Mouse (Mus musculus): ENCODE results near the gene Spty2d1.
A peak's percentile ranks its signal among the peaks of the same experiment; 100 is the strongest.
"Not testable (repeated sequence)": the region's sequence is repeated elsewhere in the genome, so short reads cannot be mapped to it uniquely, and the experiment has no call there.

Gene Spty2d1

DNA sequence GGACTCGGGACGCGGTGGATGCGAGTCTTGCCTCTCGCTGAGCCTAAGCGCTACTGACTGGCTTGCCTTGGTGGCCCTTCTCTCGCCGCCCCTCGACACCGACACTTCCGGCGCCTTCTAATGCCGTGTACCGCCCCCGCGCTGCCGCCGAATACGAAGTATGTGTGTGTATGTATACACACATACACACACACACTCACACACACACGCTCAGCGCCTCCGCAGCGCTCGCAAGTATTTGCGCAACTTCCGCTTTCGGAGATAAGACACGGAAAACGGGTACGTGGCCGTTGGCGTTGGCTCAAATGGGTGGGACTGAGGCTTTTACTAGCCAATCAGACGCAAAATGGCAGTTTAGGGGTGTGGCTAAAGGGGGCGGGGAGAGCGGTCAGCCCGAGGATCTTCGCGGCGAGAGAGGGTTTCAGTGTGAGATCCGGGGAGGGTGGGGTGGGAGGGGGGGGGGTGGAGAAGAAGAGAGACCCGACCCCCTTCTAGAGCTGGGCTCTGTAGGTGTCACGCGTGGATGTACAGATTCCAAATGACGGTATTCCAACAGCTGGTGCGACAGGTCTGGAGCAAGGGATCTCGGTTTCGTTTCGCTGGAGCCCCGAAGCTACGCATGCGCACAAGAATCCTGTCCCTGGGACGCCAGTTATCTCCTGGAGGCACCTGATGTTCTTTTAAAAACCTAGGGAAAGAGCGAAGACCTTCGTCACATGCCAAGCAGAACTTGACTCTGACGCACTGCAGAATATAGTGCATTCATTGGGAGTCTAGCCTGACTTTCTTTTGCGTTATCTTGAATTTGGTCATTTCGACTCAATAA is at the start of gene Spty2d1:
Gene Spty2d1 (minus strand): TSS at position 244 of the 826 bp plus-strand sequence.
- DNase-seq (ENCODE audit: low spot score): peak; percentile 98

DNA sequence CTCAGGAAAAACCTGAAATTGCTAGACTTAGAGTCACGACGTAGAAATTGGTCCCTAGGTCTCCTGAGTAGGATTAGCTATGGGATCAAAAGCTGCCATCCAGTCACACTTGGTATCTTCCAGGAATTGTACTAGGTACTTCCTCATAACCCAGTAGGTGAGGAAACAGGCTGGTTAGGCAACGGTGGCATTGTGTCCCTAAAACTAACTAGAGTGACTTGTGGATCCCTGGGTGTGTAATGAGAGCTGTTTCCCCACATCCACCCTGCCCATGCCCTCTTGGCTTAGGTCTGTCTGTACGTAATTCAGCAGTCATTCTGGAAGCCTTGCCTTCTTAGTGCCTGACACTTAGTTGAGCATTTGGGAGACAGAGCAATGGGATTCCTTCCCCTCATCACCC is 48.1 kb upstream of the Spty2d1 start:
- DNase-seq (ENCODE audit: low spot score): no peak

- no peak for DNase-seq (ENCODE audit: low spot score)
Observed at GRCm38 (mm10) chr7:47055744-47056143, 47.5 kb upstream of the Spty2d1 start.

DNA sequence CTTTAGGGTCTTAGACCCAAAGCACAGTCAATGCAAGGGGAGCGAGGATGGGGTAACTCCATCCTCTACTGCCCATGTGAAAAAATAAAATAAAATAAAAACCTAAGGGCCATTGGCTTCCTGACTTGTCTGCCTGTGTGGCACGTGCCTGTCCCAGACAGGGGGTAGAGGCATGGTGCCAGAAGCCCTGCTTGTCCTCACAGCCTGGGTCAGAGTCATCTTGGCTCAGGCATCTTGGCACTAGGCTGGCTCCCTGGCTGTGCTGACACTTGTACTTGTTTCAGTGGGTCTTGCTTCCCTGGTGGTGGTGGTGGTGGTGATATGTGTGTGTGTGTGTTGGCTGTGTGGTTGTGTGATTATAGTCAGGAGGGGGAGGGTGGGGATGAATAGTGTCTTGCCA is 46.5 kb upstream of the Spty2d1 start:
- no peak for DNase-seq (ENCODE audit: low spot score)

DNA sequence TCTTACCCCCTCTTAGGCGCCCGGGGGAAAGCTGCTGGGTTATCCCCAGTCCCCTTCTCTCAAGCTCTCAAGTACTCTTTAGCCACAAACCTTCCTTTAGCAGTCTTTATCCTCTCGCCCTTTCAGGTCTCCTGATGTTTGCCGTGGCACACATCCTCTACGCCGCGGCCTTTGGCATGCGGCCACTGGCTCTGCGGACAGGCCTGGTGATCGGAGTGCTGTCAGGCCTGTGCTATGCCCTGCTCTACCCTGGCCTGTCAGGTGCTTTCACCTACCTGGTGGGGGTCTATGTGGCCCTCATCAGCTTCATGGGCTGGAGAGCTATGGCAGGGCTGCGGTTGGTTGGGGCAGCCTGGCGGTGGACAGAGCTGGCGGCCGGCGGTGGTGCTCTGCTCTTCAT is 45.1 kb upstream of the Spty2d1 start:
- DNase-seq (ENCODE audit: low spot score): no peak

DNA sequence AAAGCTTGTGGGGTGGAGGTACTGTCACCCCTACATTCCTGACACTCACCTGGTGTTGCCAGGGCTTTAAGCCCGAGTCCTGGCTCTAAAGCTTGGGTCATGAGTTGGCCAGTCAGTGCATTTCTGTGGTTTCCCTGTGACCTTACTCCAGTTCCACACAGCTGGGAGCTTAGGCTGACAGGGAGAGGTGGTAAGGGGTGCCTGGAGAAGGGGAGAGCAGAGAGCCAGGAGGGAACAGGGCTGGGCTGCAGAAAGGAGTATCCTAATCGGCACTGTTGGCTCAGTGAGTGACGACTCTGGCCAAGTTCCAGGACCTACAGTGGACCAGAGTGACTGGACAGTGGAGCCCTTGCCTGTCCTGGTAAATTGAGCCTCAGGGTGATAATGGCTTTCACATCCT is 44.1 kb upstream of the Spty2d1 start:
- no peak for DNase-seq (ENCODE audit: low spot score)

DNA sequence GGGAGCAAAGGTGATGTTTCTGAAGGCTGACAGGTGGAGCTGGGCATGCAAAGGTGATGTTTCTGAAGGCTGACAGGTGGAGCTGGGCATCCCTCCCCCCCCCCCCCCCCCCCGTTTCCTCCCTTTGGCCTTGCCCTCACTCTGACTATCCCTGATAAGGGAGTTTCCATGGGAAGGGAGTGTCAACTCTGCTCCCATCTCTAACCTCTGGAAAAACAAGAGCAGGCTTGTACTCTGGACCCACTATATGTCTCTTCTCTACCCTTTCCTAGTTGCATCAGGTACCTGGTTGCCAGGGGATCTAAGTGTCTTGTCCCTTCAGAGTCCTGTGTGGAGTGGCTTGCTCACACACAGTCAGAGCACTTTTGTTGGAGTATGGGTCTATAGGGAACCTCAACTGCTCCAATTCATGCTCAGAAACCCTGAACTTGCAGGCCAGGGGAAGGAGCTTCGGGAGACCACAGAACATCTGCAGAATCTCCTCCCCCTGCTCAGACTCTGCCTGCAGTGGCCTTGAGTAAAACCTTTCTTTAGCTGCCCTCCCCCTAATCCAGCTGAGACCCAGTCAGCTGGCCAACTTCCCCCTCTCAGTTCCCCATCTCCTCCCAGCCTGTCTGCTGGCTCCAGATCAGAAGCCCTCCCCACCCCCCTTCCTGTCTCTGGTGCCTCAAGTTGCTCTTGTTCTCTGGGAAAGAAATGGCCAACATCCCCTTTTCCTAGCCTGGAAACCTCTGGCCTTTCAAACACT is 43.4 kb upstream of the Spty2d1 start:
- no peak for DNase-seq (ENCODE audit: low spot score)

GRCm38 (mm10) chr7:47050766-47051165 is 42.6 kb upstream of the Spty2d1 start:
- DNase-seq (ENCODE audit: low spot score): peak; percentile 70

GRCm38 (mm10) chr7:47050366-47050765 is 42.2 kb upstream of the Spty2d1 start, which contains the start of gene Tmem86a:
TSS of gene Tmem86a (plus strand) at chr7:47050601.
- peak; percentile 93 for DNase-seq (ENCODE audit: low spot score)

- DNase-seq (ENCODE audit: low spot score): no peak
Observed at GRCm38 (mm10) chr7:47042823-47043490, 34.7 kb upstream of the Spty2d1 start.

DNA sequence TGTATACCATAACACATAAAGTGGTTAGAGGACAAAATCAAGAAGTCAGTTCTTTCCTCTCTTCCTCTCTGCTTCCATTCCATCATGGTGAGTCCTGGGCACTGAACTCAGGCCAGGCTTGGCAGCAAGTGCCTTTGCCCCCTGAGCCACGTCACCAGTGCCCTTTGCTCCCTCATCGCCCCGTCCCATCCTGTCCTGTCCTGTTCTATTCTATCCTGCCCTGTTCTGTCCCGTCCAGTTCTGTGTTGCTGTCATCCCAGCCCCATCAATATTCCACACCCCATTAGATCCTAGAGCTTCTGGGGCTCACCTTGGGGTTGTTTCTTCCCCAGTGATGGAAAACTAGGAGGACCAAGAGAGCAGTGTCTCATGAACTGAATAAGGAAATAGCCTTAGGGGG is 33.9 kb upstream of the Spty2d1 start:
- DNase-seq (ENCODE audit: low spot score): no peak

GRCm38 (mm10) chr7:47041706-47042105 is 33.5 kb upstream of the Spty2d1 start:
- DNase-seq (ENCODE audit: low spot score): no peak

DNA sequence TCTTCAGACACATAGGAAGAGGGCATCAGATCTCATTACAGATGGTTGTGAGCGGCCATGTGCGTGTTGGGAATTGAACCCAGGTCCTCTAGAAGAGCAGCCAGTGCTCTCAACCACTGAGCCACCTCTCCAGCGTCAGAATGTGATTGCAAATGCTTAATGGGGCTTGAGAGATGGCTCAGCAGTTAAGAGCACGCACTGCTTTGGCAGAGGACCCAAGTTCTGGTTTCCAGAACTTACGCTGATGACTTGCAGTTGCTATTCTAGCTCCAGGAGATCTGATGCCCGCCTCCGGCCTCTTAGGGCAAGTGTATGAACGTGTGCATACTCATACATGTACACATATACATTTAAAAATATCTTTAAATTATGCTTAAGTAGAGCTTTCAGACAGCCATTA is 27.2 kb upstream of the Spty2d1 start:
- DNase-seq (ENCODE audit: low spot score): no peak

- no peak for DNase-seq (ENCODE audit: low spot score)
Observed at GRCm38 (mm10) chr7:47034785-47035384, 26.7 kb upstream of the Spty2d1 start.

GRCm38 (mm10) chr7:47031371-47031770 is 23.2 kb upstream of the Spty2d1 start:
- DNase-seq (ENCODE audit: low spot score): no peak

DNA sequence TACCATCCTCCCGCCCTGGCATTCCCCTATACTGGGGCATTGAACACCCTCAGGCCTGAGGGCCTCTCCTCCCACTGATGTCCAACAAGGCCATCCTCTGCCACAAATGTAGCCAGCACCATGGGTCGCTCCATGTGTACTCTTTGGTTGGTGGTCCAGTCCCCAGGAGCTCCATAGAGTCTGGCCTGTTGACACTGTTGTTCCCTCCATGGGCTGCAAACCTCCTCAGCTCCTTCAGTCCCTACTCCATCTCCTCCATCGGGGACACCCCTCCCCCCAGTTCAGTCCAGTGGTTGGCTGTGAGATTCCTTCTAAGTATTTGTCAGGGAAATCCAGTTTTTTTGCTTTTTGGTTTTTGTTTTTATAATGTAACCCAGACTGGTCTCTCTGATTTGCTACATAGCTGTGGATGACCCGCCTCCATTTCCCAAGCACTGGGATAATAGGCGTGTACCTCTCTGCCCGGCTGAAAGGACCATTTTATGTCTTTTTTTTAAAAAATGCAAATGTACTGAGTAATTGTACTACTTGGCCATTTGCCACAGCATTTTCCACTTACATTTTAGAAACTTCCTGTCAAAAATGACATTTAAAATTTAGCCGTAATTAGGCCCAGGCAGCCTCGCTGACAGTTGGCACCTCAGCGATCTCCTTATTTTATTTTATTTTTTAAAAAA is 22.4 kb upstream of the Spty2d1 start:
- no peak for DNase-seq (ENCODE audit: low spot score)

DNA sequence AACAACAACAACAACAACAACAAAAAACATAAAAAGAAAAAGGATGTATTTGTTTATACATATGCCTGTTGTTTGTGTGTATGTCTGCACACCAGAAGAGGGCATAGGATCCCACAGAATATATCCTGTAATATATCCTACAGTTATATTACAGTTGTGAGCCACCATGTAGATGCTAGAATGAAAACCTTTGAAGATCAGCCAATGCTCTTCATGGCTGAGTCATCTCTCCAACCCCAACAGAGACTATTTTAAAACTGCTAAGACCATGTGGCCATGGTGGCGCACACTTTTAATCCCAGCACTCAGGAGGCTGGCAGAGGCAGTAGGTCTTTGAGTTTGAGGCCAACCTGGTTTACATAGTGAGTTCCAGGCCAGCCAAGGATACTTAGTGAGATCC is 19.3 kb upstream of the Spty2d1 start:
- no peak for DNase-seq (ENCODE audit: low spot score)

DNA sequence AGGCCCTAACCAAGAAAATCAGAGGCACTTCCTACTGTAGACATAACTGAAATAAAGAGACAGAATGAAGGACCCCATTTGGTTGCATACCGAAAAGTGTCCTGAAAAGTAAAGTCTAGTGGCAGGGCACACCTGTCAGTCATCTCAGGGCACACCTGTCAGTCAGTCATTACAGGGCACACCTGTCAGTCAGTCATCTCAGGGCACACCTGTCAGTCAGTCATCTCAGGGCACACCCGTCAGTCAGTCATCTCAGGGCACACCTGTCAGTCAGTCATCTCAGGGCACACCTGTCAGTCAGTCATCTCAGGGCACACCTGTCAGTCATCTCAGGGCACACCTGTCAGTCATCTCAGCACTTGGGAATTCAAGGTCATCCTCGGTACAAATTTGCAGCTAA is 18.7 kb upstream of the Spty2d1 start:
- DNase-seq (ENCODE audit: low spot score): not testable (repeated sequence)

GRCm38 (mm10) chr7:47025429-47025828 is 17.2 kb upstream of the Spty2d1 start:
- DNase-seq (ENCODE audit: low spot score): no peak

DNA sequence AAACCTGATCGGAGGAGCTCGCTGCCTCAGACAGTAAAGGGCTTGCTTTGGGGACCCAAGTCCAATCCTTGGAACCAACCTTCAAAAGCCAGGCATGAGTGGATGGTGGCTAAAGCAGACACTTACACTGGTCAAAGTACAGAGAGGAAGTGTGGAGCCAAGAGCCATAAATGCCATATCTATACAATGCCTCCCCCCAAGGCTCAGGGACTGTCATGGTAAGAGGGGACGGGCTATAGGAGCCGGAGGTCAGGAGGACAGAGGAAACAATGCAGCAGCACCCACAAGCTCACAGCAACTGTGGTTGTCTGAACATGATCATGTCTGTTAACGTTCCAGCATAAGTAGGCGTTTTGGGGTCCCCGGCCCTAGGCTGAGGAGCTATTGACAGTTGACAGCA is 16.2 kb upstream of the Spty2d1 start:
- no peak for DNase-seq (ENCODE audit: low spot score)

DNA sequence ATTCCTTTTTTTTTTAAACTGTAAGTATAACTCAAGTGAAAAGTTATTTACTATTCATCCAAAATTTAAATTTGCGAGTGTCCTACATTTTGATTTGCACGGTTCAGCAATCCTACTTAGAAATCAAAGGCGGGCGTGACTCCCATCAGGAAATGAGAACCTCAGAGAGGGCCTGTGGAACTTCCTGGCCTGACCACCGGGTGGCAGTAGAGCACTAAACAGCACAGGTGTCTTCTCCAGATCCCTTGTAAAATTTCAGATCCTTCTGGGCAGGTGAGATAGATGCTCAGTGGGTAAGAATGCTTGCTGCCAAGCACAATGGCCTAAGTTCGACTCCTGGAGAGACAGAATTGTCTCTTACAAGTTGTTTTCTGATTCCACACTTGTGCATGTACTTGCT is 15.3 kb upstream of the Spty2d1 start:
- peak; percentile 79 for DNase-seq (ENCODE audit: low spot score)

GRCm38 (mm10) chr7:47022482-47022881 is 14.3 kb upstream of the Spty2d1 start:
- no peak for DNase-seq (ENCODE audit: low spot score)
